Mouse (Mus musculus): ENCODE results near the gene Nr1h3. TPM values are rescaled to one million over a fixed set of nuclear protein-coding genes. Genes with fewer than 3 reads are reported as not detected.

Gene Nr1h3
- polyA plus RNA-seq, 1 experiment = 38.8 TPM

DNA sequence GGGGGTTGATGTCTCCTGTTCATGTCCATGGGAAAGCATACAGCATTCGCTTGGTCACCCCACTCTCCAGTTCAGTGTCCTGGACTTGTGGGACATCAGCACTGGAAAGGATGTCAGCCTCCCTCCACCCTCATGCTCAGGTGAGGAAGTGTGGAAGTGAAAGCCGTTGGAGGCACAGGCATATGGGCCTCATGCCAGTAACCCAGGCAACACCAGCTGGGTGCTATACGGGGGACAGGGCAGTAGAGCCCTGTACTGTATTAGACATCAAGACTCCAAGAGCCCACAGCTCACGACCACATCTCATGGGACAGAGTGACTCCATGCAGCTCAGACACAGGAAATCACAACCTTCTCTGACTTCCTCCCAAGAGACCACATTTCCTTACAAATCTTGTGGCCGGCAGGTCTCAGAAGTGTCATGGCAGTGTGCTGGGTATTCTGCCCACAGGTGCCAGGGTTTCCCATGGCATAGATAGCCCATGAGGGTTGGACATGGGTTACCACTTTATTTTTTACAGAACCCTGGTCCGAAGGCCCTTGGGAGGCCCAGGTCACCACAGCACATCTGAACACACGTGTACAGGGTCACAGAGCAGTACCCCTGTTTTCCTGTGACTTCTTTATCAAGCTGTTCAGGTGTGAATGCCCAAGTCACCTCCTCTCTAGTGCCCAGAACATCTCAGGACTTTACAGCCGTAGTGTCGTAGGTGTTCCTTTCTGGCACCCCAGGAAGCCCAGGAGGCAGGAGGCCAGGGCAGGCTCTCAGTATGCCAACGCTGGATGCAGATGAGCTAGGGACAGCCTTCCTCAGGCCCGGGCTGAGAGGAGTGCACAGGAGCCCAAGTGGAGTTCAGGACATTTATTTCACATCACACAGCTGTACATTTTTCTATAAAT lies 65.9 kb downstream of the Nr1h3 start:
- DNase-seq = no peak
- Histone ChIP-seq H3K36me3 (ENCODE audit: control insufficient read depth, insufficient read depth, low read length) (peaks cover 41% of the 10 kb centered on the region), H3K27ac (ENCODE audit: control insufficient read depth, insufficient read depth, low read length) (no peak overlapping the region), H3K27me3 (ENCODE audit: control insufficient read depth, insufficient read depth, low read length) (no peaks in the 10 kb centered on the region), H3K4me3 (ENCODE audit: control insufficient read depth, insufficient read depth, low read length) (no peak overlapping the region), H3K4me1 (replicated peaks; ENCODE audit: control insufficient read depth, insufficient read depth, low read length) (no peaks in the 10 kb centered on the region)
- no peak for TF ChIP-seq POLR2A (IDR thresholded peaks at IDR 0.05; ENCODE audit: control insufficient read depth, extremely low read depth, insufficient read depth, low read length, poor library complexity)
- TF ChIP-seq CTCF (IDR thresholded peaks at IDR 0.05; ENCODE audit: borderline replicate concordance, control insufficient read depth, extremely low read depth, insufficient read depth, low read length, poor library complexity) = no peak
- WGBS = 55% methylated on average over 11 of the region's 11 CpGs

Other genes with a start within 250 kb of the Nr1h3 start
- 9.0 and 10.1 TPM in 2 replicates for gene Rapsn, start 167.2 kb downstream of the Nr1h3 start, polyA plus RNA-seq (2012; rRNA removed)
- 103 and 114 TPM in 2 replicates for gene Psmc3, start 148.8 kb downstream of the Nr1h3 start, polyA plus RNA-seq (2012; rRNA removed)
- gene Slc39a13, start 132.4 kb downstream of the Nr1h3 start, polyA plus RNA-seq (2012; rRNA removed) = 45.8 and 59.0 TPM in 2 replicates
- gene Spi1, start 120.4 kb downstream of the Nr1h3 start, polyA plus RNA-seq (2012; rRNA removed) = 53.6 and 55.7 TPM in 2 replicates
- gene Mybpc3, start 84.7 kb downstream of the Nr1h3 start, polyA plus RNA-seq (2012; rRNA removed) = 2.4 and 57.9 TPM in 2 replicates
- 63.9 and 69.3 TPM in 2 replicates for gene Madd, start 19.0 kb downstream of the Nr1h3 start, polyA plus RNA-seq (2012; rRNA removed)
- gene Acp2, start 51 bp upstream of the Nr1h3 start, polyA plus RNA-seq (2012; rRNA removed) = 31.1 TPM in 2 replicates
- gene Ddb2, start 34.1 kb upstream of the Nr1h3 start, polyA plus RNA-seq (2012; rRNA removed) = 51.2 and 65.7 TPM in 2 replicates
- 5.6 and 14.9 TPM in 2 replicates for gene Pacsin3, start 53.1 kb upstream of the Nr1h3 start, polyA plus RNA-seq (2012; rRNA removed)
- 77.6 and 93.9 TPM in 2 replicates for gene Arfgap2, start 62.1 kb upstream of the Nr1h3 start, polyA plus RNA-seq (2012; rRNA removed)
- 10.3 and 11.9 TPM in 2 replicates for gene 1110051M20Rik, start 241.9 kb upstream of the Nr1h3 start, polyA plus RNA-seq (2012; rRNA removed)